Mouse (Mus musculus) effector memory CD4-positive, alpha-beta T cell, adult 7 months (primary cell): ENCODE results near the gene Itgb4. TPM values are rescaled to one million over a fixed set of nuclear protein-coding genes. Genes with fewer than 3 reads are reported as not detected.

Source experiments
- polyA plus RNA-seq: library from polyadenylated mRNA; unstranded; fragments of 100-300 nt; shearing (Covaris generic); gene quantifications from one replicate; pipeline ENCODE4 v1.2.1, GENCODE M21; 2017

The Itgb4 gene
- 0.16 TPM for polyA plus RNA-seq

DNA sequence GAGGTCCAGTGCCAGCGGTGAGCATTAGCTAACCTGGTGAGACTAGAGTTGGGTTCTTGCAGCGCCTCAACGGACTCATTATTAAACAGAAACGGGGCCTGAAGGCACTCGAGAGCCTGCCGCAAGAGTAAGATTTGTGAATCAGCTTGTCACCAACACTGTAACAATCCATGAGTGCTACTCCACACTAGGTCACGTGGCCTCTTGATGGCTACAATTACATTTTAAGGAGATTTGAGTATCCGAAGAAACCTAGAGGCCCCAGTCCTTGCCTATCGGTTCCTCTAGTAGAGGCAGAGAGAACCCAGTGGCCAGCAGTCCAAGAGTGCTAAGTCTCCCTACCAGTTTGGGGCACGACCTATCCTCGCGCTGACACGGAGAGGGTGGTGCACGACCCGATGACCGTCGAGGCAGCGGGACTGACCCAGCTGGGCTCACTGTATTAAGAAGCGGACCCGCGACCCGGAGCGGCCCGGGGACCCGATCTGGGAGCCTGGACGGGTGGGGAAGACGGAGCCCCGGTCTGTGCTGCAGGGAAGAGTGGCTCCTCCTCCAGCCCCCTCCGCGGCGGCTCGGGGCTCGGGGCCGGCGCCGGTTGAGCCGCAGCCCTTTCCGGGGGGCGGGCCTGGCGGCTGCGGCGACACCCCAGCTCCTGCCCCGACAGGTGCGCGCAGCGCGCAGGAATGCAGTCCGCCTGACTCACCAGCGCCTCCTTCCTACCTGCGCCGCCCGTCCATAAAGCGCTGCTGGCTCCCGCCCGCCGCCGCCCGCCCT lies at the start of gene Itgb4:
TSS of gene Itgb4 (plus strand) at position 401 of the 774 bp plus-strand sequence.

DNA sequence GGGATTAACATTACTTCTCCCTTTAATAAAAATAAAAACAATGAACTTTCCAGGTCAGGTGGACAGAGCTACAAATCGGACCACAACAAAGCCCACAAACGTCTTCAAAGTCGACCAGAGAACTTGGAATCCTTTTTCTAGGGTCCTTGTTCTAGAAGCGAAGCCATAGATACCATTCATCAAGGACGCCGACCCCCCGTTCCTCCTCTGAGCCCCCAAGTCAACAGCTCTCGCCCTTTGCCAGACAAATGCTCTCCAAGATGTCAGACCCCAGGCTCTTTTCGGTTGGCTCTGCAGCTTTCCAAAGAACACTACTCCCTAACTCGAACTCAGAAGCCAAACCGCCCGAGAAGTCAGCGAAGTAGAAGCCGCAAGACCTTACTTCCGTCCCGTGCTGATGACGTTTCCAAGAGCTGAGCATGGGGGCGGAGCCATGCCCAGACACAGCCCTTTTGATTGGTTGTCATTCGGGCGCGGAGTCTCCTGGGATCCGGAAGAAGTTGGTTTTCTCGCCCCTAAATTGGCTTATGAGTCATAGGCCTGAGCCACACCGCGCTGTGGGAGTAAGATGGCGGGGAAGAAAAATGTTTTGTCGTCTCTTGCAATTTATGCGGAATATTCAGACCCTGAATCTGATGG lies 41.3 kb upstream of the Itgb4 start, which contains the start of the genes Sap30bp and Recql5:
TSS of gene Sap30bp (plus strand) at position 175 of the 639 bp plus-strand sequence.
TSS of gene Recql5 (minus strand) at position 370 of the 639 bp plus-strand sequence.

DNA sequence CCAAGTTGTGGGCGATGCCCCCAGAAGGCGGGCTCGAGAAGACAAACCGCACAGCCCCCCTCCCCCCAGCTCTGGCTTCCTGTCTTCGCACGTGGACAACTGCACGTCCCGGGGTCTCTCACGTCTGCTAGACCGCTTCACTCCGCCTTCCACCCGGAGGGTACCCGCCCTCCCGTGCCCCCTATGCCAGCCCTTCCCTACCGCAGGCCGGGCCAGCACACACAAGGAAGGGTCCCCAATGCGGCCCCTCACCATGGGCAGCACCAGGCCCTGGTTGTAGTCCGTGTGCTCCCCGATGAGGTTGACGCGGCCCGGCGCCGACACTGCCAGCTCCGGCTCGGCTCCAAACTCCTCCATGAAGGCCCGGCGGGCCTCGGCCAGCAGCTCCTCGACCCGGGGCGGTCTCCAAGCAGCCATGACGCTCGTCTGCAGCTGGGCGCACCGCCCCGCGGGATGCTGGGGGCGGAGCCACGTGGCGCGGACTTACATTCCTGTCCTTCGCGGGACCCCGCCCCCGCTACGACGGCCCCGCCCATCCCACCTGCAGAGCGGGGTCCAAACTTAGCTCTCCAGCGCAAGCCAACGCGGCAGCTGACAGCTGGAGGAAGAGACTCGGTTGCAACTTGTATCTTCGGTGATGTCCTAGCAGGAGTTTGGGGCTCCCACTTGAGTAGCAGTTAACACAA lies 37.9 kb downstream of the Itgb4 start, which contains the start of gene Galk1:
TSS of gene Galk1 (minus strand) at position 458 of the 686 bp plus-strand sequence.

DNA sequence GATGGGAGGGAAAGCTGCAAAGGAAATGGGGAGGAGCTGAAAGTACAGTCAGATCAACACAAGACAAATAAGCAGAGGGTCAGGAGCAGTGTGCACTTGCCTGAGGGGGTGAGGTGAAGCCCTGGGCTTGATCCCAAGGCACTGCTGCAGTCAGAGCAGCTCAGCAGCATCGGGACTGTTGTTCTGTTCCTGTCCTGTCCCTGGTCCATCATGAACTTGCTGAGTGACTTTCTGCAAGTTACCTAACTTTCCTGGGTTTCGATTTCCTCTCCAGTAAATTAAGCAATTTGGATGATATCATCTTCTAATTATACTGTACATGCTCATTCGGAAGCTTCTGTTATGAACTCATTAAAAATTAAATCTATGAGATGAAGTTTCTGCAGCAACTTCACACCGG lies 53.2 kb downstream of the Itgb4 start, which contains the start of gene H3f3b:
TSS of gene H3f3b (minus strand) at position 207 of the 400 bp plus-strand sequence.

DNA sequence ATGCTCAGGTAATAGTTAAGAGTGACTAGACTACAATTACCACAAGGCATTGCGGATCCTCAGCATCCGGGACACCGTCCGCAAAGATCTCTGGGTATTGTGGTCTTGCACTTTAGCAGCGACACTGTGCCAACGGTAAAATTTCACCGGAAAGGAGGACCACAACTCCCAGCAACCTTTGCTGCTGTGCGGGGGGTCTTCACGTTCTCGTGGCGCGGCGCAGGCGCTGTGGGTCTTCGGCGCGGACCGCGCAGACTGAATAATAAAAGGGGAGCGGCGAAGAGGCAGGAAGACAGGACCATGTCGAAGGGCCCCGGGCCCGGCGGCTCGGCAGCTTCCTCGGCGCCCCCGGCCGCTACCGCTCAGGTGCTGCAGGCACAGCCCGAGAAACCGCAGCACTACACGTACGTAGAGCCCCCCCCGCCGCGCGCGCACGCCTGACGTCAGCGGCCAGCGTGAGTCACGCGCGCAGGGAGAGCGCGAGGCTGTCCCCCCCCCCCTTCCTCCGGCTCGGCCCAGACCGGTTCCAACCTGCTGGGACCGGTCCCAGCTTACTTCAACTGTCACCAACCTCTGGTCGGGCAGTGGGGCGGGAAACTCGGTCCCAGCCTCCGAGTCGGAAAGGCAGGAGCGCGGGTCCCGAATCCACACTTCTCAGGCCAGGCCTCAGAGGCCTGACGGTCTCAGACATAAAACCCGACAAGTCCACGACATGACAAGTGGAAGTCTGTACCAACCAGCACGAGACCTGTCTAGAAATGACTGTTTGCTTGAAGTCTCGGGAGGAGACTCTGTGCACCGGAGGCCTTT lies 55.8 kb downstream of the Itgb4 start, which contains the start of gene Unk:
TSS of gene Unk (plus strand) at position 235 of the 810 bp plus-strand sequence.

Other genes with a start within 250 kb of the Itgb4 start
- gene Tmem94, start 209.3 kb upstream of the Itgb4 start, polyA plus RNA-seq: 16.2 TPM
- 1.2 TPM for gene Caskin2, start 161.1 kb upstream of the Itgb4 start, polyA plus RNA-seq
- gene Tsen54, start 160.0 kb upstream of the Itgb4 start, polyA plus RNA-seq: 29.4 TPM
- 29.6 TPM for gene Llgl2, start 150.7 kb upstream of the Itgb4 start, polyA plus RNA-seq
- gene Myo15b, start 116.3 kb upstream of the Itgb4 start, polyA plus RNA-seq: 1.2 TPM
- 0.99 TPM for gene Smim5, start 74.7 kb upstream of the Itgb4 start, polyA plus RNA-seq
- 0.93 TPM for gene Smim6, start 62.7 kb upstream of the Itgb4 start, polyA plus RNA-seq
- 35.5 TPM for gene Sap30bp, start 41.4 kb upstream of the Itgb4 start, polyA plus RNA-seq
- 10.7 TPM for gene Recql5, start 41.2 kb upstream of the Itgb4 start, polyA plus RNA-seq
- 14.0 TPM for gene Galk1, start 38.0 kb downstream of the Itgb4 start, polyA plus RNA-seq
- 2,017 TPM for gene H3f3b, start 53.3 kb downstream of the Itgb4 start, polyA plus RNA-seq
- gene Unk, start 55.6 kb downstream of the Itgb4 start, polyA plus RNA-seq: 34.0 TPM
- 80.1 TPM for gene Unc13d, start 103.3 kb downstream of the Itgb4 start, polyA plus RNA-seq
- 295 TPM for gene Wbp2, start 112.3 kb downstream of the Itgb4 start, polyA plus RNA-seq
- not detected for gene Trim47, start 152.5 kb downstream of the Itgb4 start, polyA plus RNA-seq
- 10.7 TPM for gene Trim65, start 156.4 kb downstream of the Itgb4 start, polyA plus RNA-seq
- gene Mrpl38, start 164.2 kb downstream of the Itgb4 start, polyA plus RNA-seq: 73.6 TPM
- 6.8 TPM for gene Fbf1, start 193.5 kb downstream of the Itgb4 start, polyA plus RNA-seq
- 33.3 TPM for gene Ten1, start 224.1 kb downstream of the Itgb4 start, polyA plus RNA-seq
- 22.2 TPM for gene Acox1, start 224.3 kb downstream of the Itgb4 start, polyA plus RNA-seq